Mouse (Mus musculus) G1E (cell line): ENCODE results near the gene Yipf3.

ENCODE experiments used
- CTCF ChIP-seq: IDR thresholded peaks from 2 replicates; pipeline ENCODE4 v1.5.1; 2012; ENCODE audit warnings: low read depth, low read length, inconsistent platforms, mixed read lengths
- GATA1 ChIP-seq: IDR thresholded peaks from 2 replicates; pipeline ENCODE4 v1.6.1; 2012; ENCODE audit warnings: borderline replicate concordance, low read length, inconsistent platforms, mixed read lengths

GRCm38 (mm10) chr17:46244579-46244978 is 3.3 kb upstream of the Yipf3 start:
- no peak for TF ChIP-seq GATA1
- TF ChIP-seq CTCF = no peak
